Mouse (Mus musculus) hindbrain, embryonic 11.5 days (tissue): Measurements from ENCODE around the gene Dock6. TPM values are rescaled to one million over a fixed set of nuclear protein-coding genes. Genes with fewer than 3 reads are reported as not detected.

Source experiments
- polyA plus RNA-seq: library from polyadenylated mRNA; unstranded; fragments of >200 nt; fragmentation: Nextera tagmentation; extraction: Ambion mirVana; gene quantifications from 2 replicates; pipeline ENCODE4 v1.2.1, GENCODE M21; 2014

The Dock6 gene
- polyA plus RNA-seq, 1 experiment from 2014 or later, result 21.4 TPM

Other genes starting within 250 kb of the Dock6 start
- gene Smarca4, start 236.5 kb downstream of the Dock6 start, polyA plus RNA-seq, result 142 and 146 TPM in 2 replicates
- 17.9 and 22.0 TPM in 2 replicates for gene Ldlr, start 129.2 kb downstream of the Dock6 start, polyA plus RNA-seq
- 94.3 and 101 TPM in 2 replicates for gene Spc24, start 92.3 kb downstream of the Dock6 start, polyA plus RNA-seq
- 4.1 and 4.7 TPM in 2 replicates for gene Kank2, start 53.9 kb downstream of the Dock6 start, polyA plus RNA-seq
- 0.74 TPM in 1 of 2 replicates, not detected in the other for gene Angptl8, start 17.1 kb downstream of the Dock6 start, polyA plus RNA-seq
- 8.6 and 9.5 TPM in 2 replicates for gene Rab3d, start 65.6 kb upstream of the Dock6 start, polyA plus RNA-seq
- 3.3 and 3.9 TPM in 2 replicates for gene Ccdc159, start 74.8 kb upstream of the Dock6 start, polyA plus RNA-seq
- gene Tmem205, start 74.9 kb upstream of the Dock6 start, polyA plus RNA-seq, result 34.7 and 39.3 TPM in 2 replicates
- 21.0 and 22.3 TPM in 2 replicates for gene Plppr2, start 84.4 kb upstream of the Dock6 start, polyA plus RNA-seq
- gene Swsap1, start 103.1 kb upstream of the Dock6 start, polyA plus RNA-seq, result 14.6 and 20.4 TPM in 2 replicates
- gene Epor, start 110.9 kb upstream of the Dock6 start, polyA plus RNA-seq, result 4.2 and 5.2 TPM in 2 replicates
- gene Rgl3, start 136.8 kb upstream of the Dock6 start, polyA plus RNA-seq, result 2.0 and 2.1 TPM in 2 replicates
- 5.5 and 5.7 TPM in 2 replicates for gene Ccdc151, start 150.0 kb upstream of the Dock6 start, polyA plus RNA-seq
- gene Prkcsh, start 150.2 kb upstream of the Dock6 start, polyA plus RNA-seq, result 84.6 TPM in 2 replicates
- gene Elavl3, start 199.4 kb upstream of the Dock6 start, polyA plus RNA-seq, result 72.9 and 85.2 TPM in 2 replicates
- gene Gm49318, start 218.6 kb upstream of the Dock6 start, polyA plus RNA-seq, result 0.56 TPM in 1 of 2 replicates, not detected in the other
- 8.1 and 9.2 TPM in 2 replicates for gene Zfp653, start 218.7 kb upstream of the Dock6 start, polyA plus RNA-seq
- gene Ecsit, start 232.8 kb upstream of the Dock6 start, polyA plus RNA-seq, result 32.4 and 38.4 TPM in 2 replicates
- 1.8 and 2.1 TPM in 2 replicates for gene Cnn1, start 246.6 kb upstream of the Dock6 start, polyA plus RNA-seq